In the genomic region with DNA sequence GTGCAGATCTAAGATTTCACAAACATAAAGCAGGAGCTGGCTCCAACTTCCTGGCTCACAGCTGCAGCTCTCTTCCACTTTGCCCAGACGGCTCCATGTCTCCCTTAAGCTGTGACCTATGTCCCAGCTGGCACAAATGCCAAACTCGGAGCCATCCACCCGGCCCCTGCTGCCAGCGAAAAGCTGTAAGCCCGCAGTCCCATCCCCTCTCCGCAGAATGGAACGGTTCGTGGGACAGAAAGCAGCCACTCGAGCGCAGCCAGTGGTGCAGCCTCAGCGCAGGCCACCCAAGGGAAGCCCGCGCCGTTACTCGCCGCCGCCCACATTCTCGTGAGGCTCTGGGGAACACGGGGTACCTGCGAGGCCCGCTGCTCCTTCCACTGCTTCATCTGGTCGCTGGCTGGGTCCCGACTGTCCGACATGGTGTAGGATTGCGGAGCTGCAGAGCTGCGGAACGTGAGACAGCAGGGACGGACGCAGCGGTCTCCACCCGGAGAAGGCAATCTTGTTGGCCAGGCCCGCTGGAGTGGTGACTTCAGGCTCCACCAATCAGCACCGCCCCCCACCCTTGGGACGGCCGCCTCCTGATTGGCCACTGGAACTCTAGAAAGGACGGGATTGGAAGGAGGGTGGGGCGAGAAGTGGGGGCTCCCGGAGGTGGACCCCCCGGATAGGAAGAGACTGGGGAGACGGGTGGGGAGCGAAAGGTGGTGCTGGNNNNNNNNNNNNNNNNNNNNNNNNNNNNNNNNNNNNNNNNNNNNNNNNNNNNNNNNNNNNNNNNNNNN, we compare ENCODE assay signal across 8 mouse cellular contexts. TPM values are rescaled to one million over a fixed set of nuclear protein-coding genes. Genes with fewer than 3 reads are reported as not detected.
DNase-seq lines count a peak whose midpoint lies in the region; ATAC-seq and TF ChIP-seq lines count a peak whose summit lies in the region.

A gene (minus strand): TSS at position 544 of the 785 bp plus-strand sequence.

- H3K9ac ChIP-seq in forebrain, embryonic 12.5 days = peak within 1 kb of the TSS; percentile 70
- H3K9ac ChIP-seq in heart, postnatal 0 days (replicated peaks; ENCODE audit: low read depth, low read length) = peak within 1 kb of the TSS; percentile 93
- H3K9ac ChIP-seq in liver, embryonic 16.5 days (ENCODE audit: low read depth, low read length) = peak within 1 kb of the TSS; percentile 91
- H3K9ac ChIP-seq in neural tube, embryonic 13.5 days = peak within 1 kb of the TSS; percentile 88

- TF ChIP-seq CTCF in E14TG2a.4 (conservative IDR thresholded peaks at IDR 0.05; ENCODE audit: low read length) = no peak
- TF ChIP-seq CTCF in heart, postnatal 0 days (IDR thresholded peaks at IDR 0.05; ENCODE audit: low read depth) = no peak
- no peak for TF ChIP-seq CTCF in testis, adult 2 months (IDR thresholded peaks at IDR 0.05; ENCODE audit: control insufficient read depth, insufficient read depth, insufficient replicate concordance, low read depth, low read length)

- ATAC-seq in forebrain, embryonic 12.5 days (ENCODE audit: low FRiP score) = peak; percentile 100
- ATAC-seq in heart, postnatal 0 days (ENCODE audit: insufficient read depth, low read depth) = peak; percentile 98
- ATAC-seq in liver, embryonic 16.5 days (ENCODE audit: low read depth) = peak; percentile 92
- ATAC-seq in neural tube, embryonic 13.5 days (ENCODE audit: low read depth) = peak; percentile 99

- no peaks in the 10 kb centered on the region for H3K9me3 ChIP-seq in E14TG2a.4 (ENCODE audit: low read length)
- H3K9me3 ChIP-seq in forebrain, embryonic 12.5 days = no peaks in the 10 kb centered on the region
- H3K9me3 ChIP-seq in heart, postnatal 0 days (replicated peaks; ENCODE audit: control insufficient read depth, low read length) = no peaks in the 10 kb centered on the region
- H3K9me3 ChIP-seq in liver, embryonic 16.5 days (replicated peaks; ENCODE audit: control insufficient read depth, low read length) = no peaks in the 10 kb centered on the region
- H3K9me3 ChIP-seq in neural tube, embryonic 13.5 days = no peaks in the 10 kb centered on the region

- TF ChIP-seq POLR2A in testis, adult 2 months (IDR thresholded peaks at IDR 0.05; ENCODE audit: control insufficient read depth, low read depth, low read length) = peak; percentile 98

- peaks cover 9% of the 10 kb centered on the region; the same call in 1 of the 2 replicates for H3K36me3 ChIP-seq in E14TG2a.4 (ENCODE audit: insufficient read depth, low read length)
- no peaks in the 10 kb centered on the region for H3K36me3 ChIP-seq in forebrain, embryonic 12.5 days (replicated peaks)
- H3K36me3 ChIP-seq in heart, postnatal 0 days (replicated peaks; ENCODE audit: control insufficient read depth, insufficient read depth, low read length) = no peaks in the 10 kb centered on the region
- no peaks in the 10 kb centered on the region for H3K36me3 ChIP-seq in liver, embryonic 16.5 days (ENCODE audit: control insufficient read depth, insufficient read depth)
- no peaks in the 10 kb centered on the region for H3K36me3 ChIP-seq in neural tube, embryonic 13.5 days
- H3K36me3 ChIP-seq in testis, adult 2 months (ENCODE audit: control insufficient read depth, insufficient read depth, low read length) = no peaks in the 10 kb centered on the region

- H3K4me3 ChIP-seq in E14TG2a.4 (replicated peaks; ENCODE audit: low read length) = peak within 1 kb of the TSS; percentile 86
- peak within 1 kb of the TSS; percentile 59 for H3K4me3 ChIP-seq in forebrain, embryonic 12.5 days (replicated peaks)
- H3K4me3 ChIP-seq in heart, postnatal 0 days (ENCODE audit: low read depth, low read length) = peak within 1 kb of the TSS; percentile 88
- H3K4me3 ChIP-seq in liver, embryonic 16.5 days (ENCODE audit: low read depth, low read length) = peak within 1 kb of the TSS; percentile 78
- H3K4me3 ChIP-seq in neural tube, embryonic 13.5 days = peak within 1 kb of the TSS; percentile 74
- H3K4me3 ChIP-seq in testis, adult 2 months (ENCODE audit: control insufficient read depth, low read depth, low read length) = peak within 1 kb of the TSS; percentile 83

- TF ChIP-seq EP300 in heart, postnatal 0 days (IDR thresholded peaks at IDR 0.05; ENCODE audit: low read depth) = peak; percentile 64; the same call in 1 of the 2 replicates

- peak within 1 kb of the TSS; percentile 65 for H3K4me2 ChIP-seq in forebrain, embryonic 12.5 days
- H3K4me2 ChIP-seq in heart, postnatal 0 days (ENCODE audit: low read depth, low read length) = peak within 1 kb of the TSS; percentile 85
- H3K4me2 ChIP-seq in liver, embryonic 16.5 days (ENCODE audit: low read depth, low read length) = peak within 1 kb of the TSS; percentile 89
- peak within 1 kb of the TSS; percentile 72 for H3K4me2 ChIP-seq in neural tube, embryonic 13.5 days

- H3K4me1 ChIP-seq in E14TG2a.4 (replicated peaks; ENCODE audit: low read depth, low read length) = peaks cover 25% of the 10 kb centered on the region
- peaks cover 27% of the 10 kb centered on the region for H3K4me1 ChIP-seq in forebrain, embryonic 12.5 days
- peaks cover 14% of the 10 kb centered on the region for H3K4me1 ChIP-seq in heart, postnatal 0 days (ENCODE audit: control insufficient read depth, insufficient read depth)
- H3K4me1 ChIP-seq in liver, embryonic 16.5 days (ENCODE audit: control insufficient read depth, low read depth, low read length) = peaks cover 29% of the 10 kb centered on the region
- peaks cover 33% of the 10 kb centered on the region for H3K4me1 ChIP-seq in neural tube, embryonic 13.5 days (replicated peaks)
- H3K4me1 ChIP-seq in testis, adult 2 months (ENCODE audit: control insufficient read depth, insufficient read depth, low read length) = peaks cover 9% of the 10 kb centered on the region

- WGBS in forebrain, embryonic 12.5 days = 1% methylated on average over 41 of the region's 41 CpGs
- under 1% methylated on average over 40 of the region's 41 CpGs for WGBS in heart, postnatal 0 days
- WGBS in liver, embryonic 16.5 days (ENCODE audit: insufficient replicate concordance) = under 1% methylated on average over 41 of the region's 41 CpGs
- WGBS in neural tube, embryonic 13.5 days = under 1% methylated on average over 40 of the region's 41 CpGs

- peak within 1 kb of the TSS; percentile 92 for H3K27ac ChIP-seq in forebrain, embryonic 12.5 days
- H3K27ac ChIP-seq in heart, postnatal 0 days (ENCODE audit: low read depth) = peak within 1 kb of the TSS; percentile 99
- H3K27ac ChIP-seq in liver, embryonic 16.5 days (ENCODE audit: low read length) = peak within 1 kb of the TSS; percentile 98
- H3K27ac ChIP-seq in neural tube, embryonic 13.5 days (replicated peaks) = peak within 1 kb of the TSS; percentile 96
- H3K27ac ChIP-seq in testis, adult 2 months (ENCODE audit: control insufficient read depth, insufficient read depth, low read depth, low read length) = peak within 1 kb of the TSS; percentile 75

- DNase-seq in c-Kit-positive CD71-positive TER-119-positive erythroid progenitor cells, embryonic 14.5 days (ENCODE audit: low spot score) = peak; percentile 93
- peak; percentile 97 for DNase-seq in heart, postnatal 0 days (ENCODE audit: low spot score)
- DNase-seq in kidney, postnatal 4 days = peak; percentile 97 to 99

- 0 out of 2 replicates have a peak, but pooled peaks cover 2% of the 10 kb centered on the region for H3K27me3 ChIP-seq in E14TG2a.4 (ENCODE audit: insufficient read depth, low read length)
- no peaks in the 10 kb centered on the region for H3K27me3 ChIP-seq in forebrain, embryonic 12.5 days
- no peaks in the 10 kb centered on the region for H3K27me3 ChIP-seq in heart, postnatal 0 days (ENCODE audit: control insufficient read depth, insufficient read depth, low read length)
- no peaks in the 10 kb centered on the region for H3K27me3 ChIP-seq in liver, embryonic 16.5 days (ENCODE audit: control insufficient read depth, insufficient read depth, low read depth, low read length)
- no peaks in the 10 kb centered on the region for H3K27me3 ChIP-seq in neural tube, embryonic 13.5 days
- H3K27me3 ChIP-seq in testis, adult 2 months (ENCODE audit: control insufficient read depth, insufficient read depth, low read length) = no peaks in the 10 kb centered on the region

RNA-seq across cellular contexts. Expression of the gene that starts here (rescaled TPM):
- polyA plus RNA-seq in forebrain, embryonic 12.5 days (2016; fragmentation: Nextera tagmentation; extraction: Ambion mirVana) = 93.8 and 103 TPM in 2 replicates
- 91.5 and 143 TPM in 2 replicates for total RNA-seq in heart, postnatal 0 days (2014; rRNA removed; ENCODE audit: low replicate concordance)
- 76.8 and 77.7 TPM in 2 replicates for polyA plus RNA-seq in heart, postnatal 0 days (2015; fragmentation: Nextera tagmentation; extraction: Ambion mirVana)
- polyA plus RNA-seq in liver, embryonic 16.5 days (2015; fragmentation: Nextera tagmentation; extraction: Ambion mirVana) = 270 and 309 TPM in 2 replicates
- polyA plus RNA-seq in neural tube, embryonic 13.5 days (2015; fragmentation: Nextera tagmentation; extraction: Ambion mirVana) = 92.1 and 93.4 TPM in 2 replicates
- 6.1 and 7.5 TPM in 2 replicates for polyA plus RNA-seq in testis, adult 2 months (2012; rRNA removed)

Comparison
In these comparisons a context has a peak if more than half of its experiments do, and no peak if none do; other contexts are left out.
1. Peak in every context shown above with its lines: DNase-seq, ATAC-seq, H3K4me3 ChIP-seq and H3K27ac ChIP-seq.